Mouse (Mus musculus) common myeloid progenitor, adult 5-6 weeks (primary cell): ENCODE results near the gene Gm21972. TPM values are rescaled to one million over a fixed set of nuclear protein-coding genes. Genes with fewer than 3 reads are reported as not detected.

Experiments used
- ATAC-seq: replicated peaks from 2 replicates; pipeline ENCODE4 v1.8.0; 2016; ENCODE audit warnings: low read depth, mild to moderate bottlenecking, moderate TSS enrichment, inconsistent platforms; ENCODE audit not compliant: poor library complexity, severe bottlenecking
- total RNA-seq: library from RNA; stranded (forward); fragments of 200-1000, 187-1606 nt; gene quantifications from 2 replicates; pipeline ENCODE4 v1.2.3, GENCODE M21; 2017

Gm21972 gene
- total RNA-seq, 1 experiment from 2014 or later: 1.7 TPM

GRCm38 (mm10) chr1:86160059-86160458 lies 26.6 kb downstream of the Gm21972 start:
- ATAC-seq: 0 out of 2 replicates have a peak, but pooled peaks have one; percentile 23

DNA sequence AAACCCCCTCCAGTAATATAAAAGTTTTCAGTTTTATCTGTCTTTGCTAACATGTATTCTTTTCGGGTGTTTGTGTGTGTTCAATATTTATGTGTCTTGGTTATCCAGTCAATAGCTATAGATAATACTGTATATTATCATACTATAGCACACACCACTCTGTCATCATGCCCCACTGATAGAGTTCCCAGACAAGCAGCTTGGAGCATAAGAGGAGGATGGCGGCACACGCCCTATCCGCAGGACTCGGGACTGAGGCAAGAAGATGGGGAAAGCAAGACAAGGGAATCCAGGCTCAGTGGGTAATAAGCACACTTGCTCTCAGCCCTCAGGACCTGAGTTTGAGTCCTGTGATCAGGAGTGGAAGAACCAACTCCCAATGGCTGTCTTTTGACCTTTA lies 27.0 kb downstream of the Gm21972 start:
- ATAC-seq: no peak; the same call in 1 of the 2 replicates

DNA sequence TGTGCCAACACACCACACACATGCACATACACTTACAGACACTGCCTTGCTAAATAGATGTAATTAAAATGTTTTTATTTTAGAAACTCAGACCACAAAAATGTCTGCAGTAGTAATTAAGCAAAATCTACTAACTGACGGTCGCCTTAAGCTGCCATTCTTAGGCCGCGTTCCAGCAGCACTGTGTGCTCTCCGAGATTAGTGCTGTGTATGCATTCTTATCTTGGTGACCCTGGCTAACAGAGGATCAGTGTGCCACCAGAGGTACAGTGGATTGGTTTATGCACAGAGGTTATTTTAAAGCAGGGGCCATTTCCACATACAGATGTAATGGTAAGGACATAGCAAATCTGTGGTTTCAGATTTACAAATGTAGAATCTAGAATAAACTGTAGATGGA lies 27.6 kb downstream of the Gm21972 start:
- ATAC-seq: peak; percentile 77

DNA sequence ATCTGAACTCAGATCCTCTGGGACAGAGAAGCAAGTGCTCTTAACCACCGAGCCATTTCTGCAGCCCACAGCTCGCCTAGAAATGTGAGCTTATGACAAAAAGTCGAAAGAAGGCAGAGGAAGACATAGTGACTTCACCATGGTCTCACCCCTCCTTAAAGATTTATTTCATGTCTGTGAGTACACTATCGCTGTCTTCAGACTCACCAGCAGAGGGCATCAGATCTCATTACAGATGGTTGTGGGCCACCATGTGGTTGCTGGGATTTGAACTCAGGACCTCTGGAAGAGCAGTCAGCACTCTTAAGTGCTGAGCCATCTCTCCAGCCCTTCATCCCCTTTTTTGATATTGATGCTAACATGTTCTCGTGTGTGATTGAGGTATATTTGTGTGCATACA lies 41.2 kb downstream of the Gm21972 start:
- ATAC-seq: no peak

DNA sequence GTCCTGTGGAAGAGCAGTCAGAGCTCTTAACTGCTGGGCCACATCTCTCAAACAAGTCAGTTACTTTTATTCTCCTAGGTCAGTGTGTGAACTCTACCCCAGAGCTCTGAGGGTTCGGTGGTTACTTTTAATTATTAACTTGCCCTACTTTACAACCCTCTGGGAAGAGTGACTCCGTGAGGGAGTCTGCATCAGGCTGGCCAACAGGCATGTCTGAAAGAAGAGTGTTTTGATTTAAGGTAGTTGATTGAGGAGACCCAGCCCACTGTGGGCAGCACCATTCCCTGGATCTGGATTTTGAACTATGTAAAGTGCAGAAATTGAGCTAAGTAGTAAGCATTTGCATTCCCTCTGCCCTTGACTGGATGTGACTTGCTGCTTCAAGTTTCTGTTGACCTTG lies 42.6 kb downstream of the Gm21972 start:
- no peak for ATAC-seq

DNA sequence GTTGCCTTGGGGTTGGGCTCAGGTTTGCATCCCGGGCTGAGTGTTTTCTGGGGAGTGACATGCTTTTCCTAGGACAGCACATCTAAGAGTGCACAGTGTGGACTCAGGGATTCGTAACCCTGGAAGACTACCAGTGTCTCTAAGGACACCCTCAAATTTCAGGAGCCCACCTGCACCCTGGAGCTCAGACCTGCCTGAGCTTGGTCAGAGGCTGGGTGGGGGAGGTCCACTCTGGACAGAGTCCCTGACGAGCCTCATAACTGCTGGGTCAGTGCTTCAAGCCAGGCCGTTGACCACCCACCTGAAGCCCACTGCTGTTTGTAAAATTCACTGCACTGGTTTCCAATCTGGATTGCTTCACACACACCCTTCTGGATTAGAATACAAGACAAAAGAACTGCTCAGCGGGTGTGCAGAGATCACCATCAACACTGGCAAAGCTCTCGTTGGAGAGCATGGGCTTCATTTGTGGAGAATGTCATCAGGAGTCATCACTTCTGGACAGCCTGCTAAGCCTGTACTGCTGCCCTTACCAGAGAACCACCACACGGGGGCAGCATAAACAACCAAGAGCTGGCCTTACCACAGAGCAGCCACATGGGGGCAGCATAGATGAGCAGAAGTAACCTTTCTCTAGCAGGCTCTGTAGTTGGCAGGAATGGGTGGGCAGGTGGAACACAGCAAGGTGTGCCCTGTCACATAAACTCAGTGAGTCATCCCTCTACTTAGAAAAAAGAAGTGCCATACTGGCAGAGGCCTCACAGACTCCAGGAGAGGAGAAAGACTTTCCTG lies 45.2 kb downstream of the Gm21972 start:
- peak; percentile 98 for ATAC-seq

DNA sequence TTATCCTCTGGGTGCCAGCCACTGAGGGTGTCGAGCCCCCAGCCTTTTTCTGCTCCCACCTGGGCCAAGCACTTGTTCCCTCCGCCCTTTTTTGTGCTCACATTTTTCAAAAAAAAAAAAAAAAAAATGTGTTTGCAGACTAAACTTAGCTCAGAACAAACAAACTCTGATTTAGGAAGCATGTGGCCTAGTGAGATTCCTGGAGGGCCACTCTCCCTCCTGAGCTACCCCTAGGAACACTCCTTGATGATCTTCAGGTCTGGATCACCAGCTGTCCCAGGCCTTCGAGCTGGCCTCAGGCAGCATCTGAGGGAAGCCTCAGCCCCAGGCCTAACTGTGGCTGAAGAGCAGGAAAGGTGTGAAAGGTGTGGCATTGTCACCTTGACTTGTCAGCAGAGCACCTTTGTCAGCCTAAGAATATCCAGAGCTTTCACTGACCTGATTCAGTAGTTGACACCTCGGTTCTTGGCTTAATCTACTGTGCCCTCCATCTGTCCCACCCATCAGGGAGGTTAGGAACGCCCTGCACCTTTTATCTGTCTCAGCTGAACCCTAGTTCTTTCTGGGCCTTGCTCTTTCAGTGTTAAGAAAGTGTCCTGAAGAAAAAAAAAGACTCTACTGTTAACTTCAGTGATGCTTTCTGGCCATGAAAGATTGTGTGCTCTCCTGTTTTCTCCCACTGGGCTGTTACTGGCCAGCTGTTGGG lies 48.7 kb downstream of the Gm21972 start:
- no peak for ATAC-seq

GRCm38 (mm10) chr1:86183577-86184263 lies 50.3 kb downstream of the Gm21972 start:
- ATAC-seq: no peak

GRCm38 (mm10) chr1:86186762-86187161 lies 53.3 kb downstream of the Gm21972 start:
- peak; percentile 61 for ATAC-seq

DNA sequence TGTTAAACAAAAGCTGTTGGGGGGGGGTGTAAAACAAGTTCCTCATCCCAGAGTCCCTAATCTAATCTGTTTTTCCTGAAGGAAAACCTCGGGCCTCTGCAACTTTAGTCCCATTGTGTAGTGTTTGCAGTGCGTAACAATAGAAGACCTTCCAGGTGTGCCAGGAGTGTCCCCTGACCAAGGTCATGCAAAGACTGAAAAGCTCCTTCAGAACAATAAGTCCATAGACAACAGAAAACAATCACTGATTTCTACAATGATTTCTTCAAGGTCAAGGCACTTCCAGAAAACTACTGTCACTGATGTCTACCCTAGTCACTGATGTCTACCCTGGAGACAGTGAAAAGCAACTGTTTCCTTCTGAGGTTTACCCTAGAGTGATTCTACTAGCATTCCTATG lies 54.4 kb downstream of the Gm21972 start:
- no peak for ATAC-seq

GRCm38 (mm10) chr1:86188271-86188670 lies 54.8 kb downstream of the Gm21972 start:
- ATAC-seq: no peak

- no peak for ATAC-seq
Observed at GRCm38 (mm10) chr1:86189034-86189702, 55.7 kb downstream of the Gm21972 start.

- peak; percentile 64 for ATAC-seq
Observed at GRCm38 (mm10) chr1:86190843-86191242, 57.4 kb downstream of the Gm21972 start.

- ATAC-seq: peak; percentile 70
Observed at GRCm38 (mm10) chr1:86194044-86194443, 60.6 kb downstream of the Gm21972 start.

GRCm38 (mm10) chr1:86198276-86198675 lies 64.8 kb downstream of the Gm21972 start:
- ATAC-seq: no peak

DNA sequence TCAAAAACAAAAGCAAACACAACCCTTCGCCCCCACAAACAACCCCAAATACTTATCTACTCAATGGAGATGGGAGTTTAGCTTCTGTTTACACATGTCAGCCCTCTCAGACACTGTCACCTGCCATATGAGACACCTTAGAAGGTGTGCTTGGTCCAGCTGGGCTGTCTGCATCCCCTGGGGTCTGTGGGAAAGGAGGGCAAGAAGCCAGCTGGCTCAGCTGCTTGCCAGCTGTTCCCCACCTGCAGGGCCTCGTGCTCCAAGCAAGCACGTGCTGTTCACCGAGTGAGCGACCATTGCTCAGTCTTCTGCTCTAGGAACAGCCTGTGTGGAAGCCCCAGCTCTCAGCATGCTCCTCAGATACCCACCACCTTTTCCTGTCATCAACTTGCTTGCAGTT lies 65.6 kb downstream of the Gm21972 start:
- no peak for ATAC-seq

DNA sequence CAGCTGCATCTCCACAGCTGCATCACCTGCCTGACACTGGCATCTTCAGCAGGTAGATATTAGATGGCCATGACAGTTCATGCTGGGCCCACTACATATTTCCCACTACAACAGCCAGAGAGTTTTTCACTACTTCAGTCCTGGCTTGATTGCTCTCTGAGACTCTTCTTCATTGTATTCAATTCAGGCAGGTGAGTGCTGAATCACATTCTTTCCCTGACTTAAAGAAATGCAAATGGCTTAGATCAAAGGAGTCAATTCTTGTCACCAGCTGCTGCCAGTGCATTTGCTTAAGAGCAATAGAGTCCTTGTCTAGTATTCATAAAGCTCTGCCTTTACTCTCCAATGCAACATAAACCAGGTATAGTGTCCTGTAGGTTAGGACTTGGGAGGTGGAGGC lies 67.9 kb downstream of the Gm21972 start:
- ATAC-seq: no peak

- ATAC-seq: no peak
Observed at GRCm38 (mm10) chr1:86202617-86203219, 69.3 kb downstream of the Gm21972 start.

DNA sequence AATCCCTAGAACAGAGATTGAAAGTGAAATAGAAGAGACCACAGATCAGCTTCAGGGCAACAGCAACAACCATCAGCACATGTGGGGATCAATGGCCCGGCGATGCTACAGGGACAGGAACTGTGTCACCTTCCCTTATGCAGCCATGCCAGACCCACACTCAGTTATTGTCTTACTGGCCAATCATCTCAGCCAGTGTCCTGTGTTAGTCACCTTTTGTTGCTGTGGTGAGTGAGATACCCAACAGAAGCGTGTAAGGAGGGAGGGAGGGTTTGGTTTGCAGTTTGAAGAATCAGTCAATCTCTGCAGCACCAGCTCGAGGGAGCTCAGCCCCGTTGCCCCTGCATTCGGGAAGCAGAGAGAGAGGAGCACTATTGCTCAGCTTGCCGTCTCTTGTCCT lies 77.2 kb downstream of the Gm21972 start:
- ATAC-seq: no peak

GRCm38 (mm10) chr1:86211498-86211897 lies 78.1 kb downstream of the Gm21972 start:
- no peak for ATAC-seq
